ENCODE assay signal across 8 mouse cellular contexts in the genomic region with DNA sequence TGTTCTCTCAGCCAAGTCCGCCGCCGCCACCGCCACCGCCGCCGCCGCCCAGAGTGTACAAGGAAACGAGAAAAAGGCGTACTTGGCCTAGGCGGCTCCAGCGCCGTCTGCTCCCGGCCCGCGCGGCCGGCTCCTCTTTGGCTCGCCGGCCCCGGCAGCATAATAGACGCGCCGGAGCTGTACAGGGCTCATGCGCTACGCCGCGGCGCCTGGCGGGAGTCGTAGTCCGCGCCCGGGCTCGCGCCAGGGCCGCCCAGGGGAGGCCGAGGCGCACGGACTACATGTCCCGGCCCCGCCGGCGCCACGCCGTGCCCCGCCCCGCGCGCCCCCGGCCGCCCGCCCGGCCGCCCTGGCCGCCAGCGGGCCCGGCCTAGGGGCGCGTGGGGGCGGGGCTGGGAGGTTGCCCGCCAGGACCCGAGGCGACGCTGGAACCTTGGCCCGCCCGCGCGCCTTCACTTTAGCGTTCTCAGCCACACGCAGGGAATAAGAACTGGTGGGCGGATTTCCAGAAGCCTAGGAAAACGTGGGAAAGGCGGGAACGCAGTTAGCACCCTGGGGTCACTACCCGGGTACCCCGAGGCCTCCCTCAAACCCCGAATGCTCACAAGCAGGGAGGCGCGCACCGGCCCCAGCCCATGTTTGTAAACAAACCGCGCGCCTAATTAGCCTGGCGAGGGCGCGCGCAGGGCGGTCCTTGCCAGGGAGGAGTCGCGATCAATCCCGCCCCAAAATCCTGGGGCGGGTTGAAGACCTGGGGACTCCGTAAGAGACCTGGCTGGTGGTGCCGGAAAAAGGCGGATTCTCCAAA. TPM values are rescaled to one million over a fixed set of nuclear protein-coding genes. Genes with fewer than 3 reads are reported as not detected.
DNase-seq lines count a peak whose midpoint lies in the region; ATAC-seq and TF ChIP-seq lines count a peak whose summit lies in the region.

No protein-coding gene starts in this region.

- H3K4me1 ChIP-seq in embryonic facial prominence, embryonic 13.5 days: peaks cover 45% of the 10 kb centered on the region
- H3K4me1 ChIP-seq in heart, adult 2 months (ENCODE audit: control insufficient read depth, insufficient read depth, low read length): peaks cover 22% of the 10 kb centered on the region
- H3K4me1 ChIP-seq in limb, embryonic 13.5 days: peaks cover 44% of the 10 kb centered on the region
- H3K4me1 ChIP-seq in midbrain, embryonic 16.5 days (ENCODE audit: control insufficient read depth, insufficient read depth, low read length): peaks cover 37% of the 10 kb centered on the region

- H3K4me2 ChIP-seq in embryonic facial prominence, embryonic 13.5 days: peak overlapping the region; percentile 74
- H3K4me2 ChIP-seq in limb, embryonic 13.5 days (replicated peaks): peak overlapping the region; percentile 94
- H3K4me2 ChIP-seq in midbrain, embryonic 16.5 days (ENCODE audit: low read length): peak overlapping the region; percentile 99

- no peaks in the 10 kb centered on the region for H3K27me3 ChIP-seq in embryonic facial prominence, embryonic 13.5 days
- H3K27me3 ChIP-seq in heart, adult 2 months (ENCODE audit: control insufficient read depth, insufficient read depth, low read length): no peaks in the 10 kb centered on the region; the same call in 1 of the 2 replicates
- H3K27me3 ChIP-seq in limb, embryonic 13.5 days: no peaks in the 10 kb centered on the region
- no peaks in the 10 kb centered on the region for H3K27me3 ChIP-seq in midbrain, embryonic 16.5 days (ENCODE audit: control insufficient read depth, insufficient read depth, low read depth, low read length)

- peak overlapping the region; percentile 98 for H3K4me3 ChIP-seq in embryonic facial prominence, embryonic 13.5 days
- H3K4me3 ChIP-seq in heart, adult 2 months: peak overlapping the region; percentile 99
- H3K4me3 ChIP-seq in limb, embryonic 13.5 days: peak overlapping the region; percentile 99
- peak overlapping the region; percentile 99 for H3K4me3 ChIP-seq in midbrain, embryonic 16.5 days (ENCODE audit: low read depth, low read length)

- TF ChIP-seq CTCF in heart, adult 2 months (IDR thresholded peaks at IDR 0.05): no peak

- peaks cover 11% of the 10 kb centered on the region for H3K36me3 ChIP-seq in embryonic facial prominence, embryonic 13.5 days
- H3K36me3 ChIP-seq in heart, adult 2 months (ENCODE audit: control insufficient read depth, insufficient read depth, low read length): no peaks in the 10 kb centered on the region; the same call in 1 of the 2 replicates
- peaks cover 24% of the 10 kb centered on the region for H3K36me3 ChIP-seq in limb, embryonic 13.5 days
- no peaks in the 10 kb centered on the region for H3K36me3 ChIP-seq in midbrain, embryonic 16.5 days (ENCODE audit: control insufficient read depth, insufficient read depth, low read length)

- peak overlapping the region; percentile 98 for H3K9ac ChIP-seq in embryonic facial prominence, embryonic 13.5 days
- peak overlapping the region; percentile 94 for H3K9ac ChIP-seq in heart, adult 2 months (ENCODE audit: low read depth, low read length)
- peak overlapping the region; percentile 98 for H3K9ac ChIP-seq in limb, embryonic 13.5 days
- peak overlapping the region; percentile 95 for H3K9ac ChIP-seq in midbrain, embryonic 16.5 days (ENCODE audit: low read depth, low read length)

- ATAC-seq in embryonic facial prominence, embryonic 13.5 days (ENCODE audit: insufficient number of reproducible peaks, insufficient read depth, low FRiP score, low TSS enrichment, low read depth): peak; percentile 97
- peak; percentile 97 for ATAC-seq in limb, embryonic 13.5 days (ENCODE audit: low FRiP score, low read depth)
- peak; percentile 99 for ATAC-seq in midbrain, embryonic 16.5 days

- peak; percentile 94 for DNase-seq in 3134 (ENCODE audit: extremely low read depth, insufficient read length, low spot score)
- peak; percentile 95 to 97 for DNase-seq in adrenal gland, postnatal 36 days
- DNase-seq in heart, adult 2 months: peak; percentile 93 to 98
- peak; percentile 91 to 94 for DNase-seq in kidney, adult 8-10 months
- peak; percentile 77 to 91 for DNase-seq in spleen, postnatal 10 days (ENCODE audit: low spot score in 2 of 2)

- intact Hi-C loops in heart, adult 2 months (cut with DNase I): loop anchor here (2.0 kb wide), 1 partner anchor 39 kb away; a partner anchor contains a TSS

- peak overlapping the region; percentile 97 for H3K27ac ChIP-seq in embryonic facial prominence, embryonic 13.5 days
- H3K27ac ChIP-seq in heart, adult 2 months: peak overlapping the region; percentile 99
- H3K27ac ChIP-seq in limb, embryonic 13.5 days: peak overlapping the region; percentile 97
- H3K27ac ChIP-seq in midbrain, embryonic 16.5 days (ENCODE audit: low read length): peak overlapping the region; percentile 95

- under 1% methylated on average over 75 of the region's 96 CpGs for WGBS in embryonic facial prominence, embryonic 13.5 days
- WGBS in heart, adult 2 months: under 1% methylated on average over 95 of the region's 96 CpGs
- WGBS in limb, embryonic 13.5 days: under 1% methylated on average over 66 of the region's 96 CpGs
- under 1% methylated on average over 61 of the region's 96 CpGs for WGBS in midbrain, embryonic 16.5 days

- H3K79me2 ChIP-seq in heart, adult 2 months (replicated peaks; ENCODE audit: control insufficient read depth, insufficient read depth, low read length): peaks cover 11% of the 10 kb centered on the region

- TF ChIP-seq EP300 in heart, adult 2 months (IDR thresholded peaks at IDR 0.05; ENCODE audit: insufficient read depth, low read depth, low read length): no peak

- no peaks in the 10 kb centered on the region for H3K9me3 ChIP-seq in embryonic facial prominence, embryonic 13.5 days
- H3K9me3 ChIP-seq in limb, embryonic 13.5 days: no peaks in the 10 kb centered on the region
- no peaks in the 10 kb centered on the region for H3K9me3 ChIP-seq in midbrain, embryonic 16.5 days (replicated peaks; ENCODE audit: control insufficient read depth, low read length, poor library complexity, severe bottlenecking)

- peak; percentile 80; the same call in 1 of the 2 replicates for TF ChIP-seq POLR2A in heart, adult 2 months (IDR thresholded peaks at IDR 0.05; ENCODE audit: insufficient read depth, low read depth, low read length)

RNA-seq across cellular contexts. Expression of a gene that starts 31.8 kb away (rescaled TPM):
- total RNA-seq in adrenal gland, postnatal 36 days (2021): 10 to 100 TPM; 64.5 to 78.6 TPM
- polyA plus RNA-seq in embryonic facial prominence, embryonic 13.5 days (2015; fragmentation: Nextera tagmentation; extraction: Ambion mirVana): 116 and 138 TPM in 2 replicates
- 10 to 100 TPM; 27.0 to 28.7 TPM for total RNA-seq in heart, adult 2 months (2021)
- 12.5 and 13.1 TPM in 2 replicates for polyA plus RNA-seq in heart, adult 2 months (2012; rRNA removed)
- polyA plus RNA-seq in limb, embryonic 13.5 days (2015; fragmentation: Nextera tagmentation; extraction: Ambion mirVana): 141 and 169 TPM in 2 replicates
- polyA plus RNA-seq in midbrain, embryonic 16.5 days (2015; fragmentation: Nextera tagmentation; extraction: Ambion mirVana): 141 and 142 TPM in 2 replicates

RNA-seq across cellular contexts. Expression of a gene that starts 33.6 kb away (rescaled TPM):
- 10 to 100 TPM in 1 of 2 experiments, 1 to 10 TPM in 1; 9.2 to 11.4 TPM for total RNA-seq in adrenal gland, postnatal 36 days (2021)
- polyA plus RNA-seq in embryonic facial prominence, embryonic 13.5 days (2015; fragmentation: Nextera tagmentation; extraction: Ambion mirVana): 15.4 and 15.7 TPM in 2 replicates
- under 1 TPM; 0.65 to 0.98 TPM for total RNA-seq in heart, adult 2 months (2021)
- 3.9 TPM in 2 replicates for polyA plus RNA-seq in heart, adult 2 months (2012; rRNA removed)
- 14.8 and 15.5 TPM in 2 replicates for polyA plus RNA-seq in limb, embryonic 13.5 days (2015; fragmentation: Nextera tagmentation; extraction: Ambion mirVana)
- polyA plus RNA-seq in midbrain, embryonic 16.5 days (2015; fragmentation: Nextera tagmentation; extraction: Ambion mirVana): 42.0 and 43.0 TPM in 2 replicates

RNA-seq across cellular contexts. Expression of a gene that starts 39.3 kb away (rescaled TPM):
- total RNA-seq in adrenal gland, postnatal 36 days (2021): 10 to 100 TPM; 32.9 to 37.2 TPM
- 57.4 and 57.9 TPM in 2 replicates for polyA plus RNA-seq in embryonic facial prominence, embryonic 13.5 days (2015; fragmentation: Nextera tagmentation; extraction: Ambion mirVana)
- 10 to 100 TPM; 24.0 to 24.8 TPM for total RNA-seq in heart, adult 2 months (2021)
- polyA plus RNA-seq in heart, adult 2 months (2012; rRNA removed): 18.6 and 27.4 TPM in 2 replicates
- 62.5 and 63.6 TPM in 2 replicates for polyA plus RNA-seq in limb, embryonic 13.5 days (2015; fragmentation: Nextera tagmentation; extraction: Ambion mirVana)
- polyA plus RNA-seq in midbrain, embryonic 16.5 days (2015; fragmentation: Nextera tagmentation; extraction: Ambion mirVana): 42.6 and 44.4 TPM in 2 replicates

RNA-seq across cellular contexts. Expression of a gene that starts 48.9 kb away (rescaled TPM):
- 10 to 100 TPM; 23.1 to 31.9 TPM for total RNA-seq in adrenal gland, postnatal 36 days (2021)
- 5.2 and 5.4 TPM in 2 replicates for polyA plus RNA-seq in embryonic facial prominence, embryonic 13.5 days (2015; fragmentation: Nextera tagmentation; extraction: Ambion mirVana)
- 10 to 100 TPM; 11.3 to 12.5 TPM for total RNA-seq in heart, adult 2 months (2021)
- 11.9 and 16.9 TPM in 2 replicates for polyA plus RNA-seq in heart, adult 2 months (2012; rRNA removed)
- polyA plus RNA-seq in limb, embryonic 13.5 days (2015; fragmentation: Nextera tagmentation; extraction: Ambion mirVana): 4.9 and 5.7 TPM in 2 replicates
- 9.2 and 12.6 TPM in 2 replicates for polyA plus RNA-seq in midbrain, embryonic 16.5 days (2015; fragmentation: Nextera tagmentation; extraction: Ambion mirVana)

Comparison
In these comparisons a context has a peak if more than half of its experiments do, and no peak if none do; other contexts are left out.
1. Peak in every context shown above with its lines: DNase-seq, ATAC-seq, H3K4me3 ChIP-seq and H3K27ac ChIP-seq.